Mouse (Mus musculus): ENCODE measurements around the gene Rps18.

GRCm38 (mm10) chr17:33951021-33951946 lies 4.5 kb downstream of the Rps18 start, which contains the start of gene B3galt4:
- TF ChIP-seq CTCF (IDR thresholded peaks at IDR 0.05; ENCODE audit: control insufficient read depth, insufficient read depth, insufficient replicate concordance, low read depth, low read length) (no peak), POLR2A (IDR thresholded peaks at IDR 0.05; ENCODE audit: control insufficient read depth, low read depth, low read length) (peak; percentile 59; the same call in 1 of the 2 replicates)

Data from testis, adult 2 months (tissue).